Mouse (Mus musculus) central nervous system, embryonic 14 days (tissue): ENCODE data around the gene Mrpl28. TPM values are rescaled to one million over a fixed set of nuclear protein-coding genes. Genes with fewer than 3 reads are reported as not detected.

Experiments
- polyA plus RNA-seq: library from polyadenylated mRNA; depleted of rRNA; stranded (reverse); fragments of >200 nt; gene quantifications from 2 replicates; pipeline ENCODE4 v1.2.3, GENCODE M21; 2012; rRNA removed

The Mrpl28 gene
- polyA plus RNA-seq, result 104 and 109 TPM in 2 replicates

DNA sequence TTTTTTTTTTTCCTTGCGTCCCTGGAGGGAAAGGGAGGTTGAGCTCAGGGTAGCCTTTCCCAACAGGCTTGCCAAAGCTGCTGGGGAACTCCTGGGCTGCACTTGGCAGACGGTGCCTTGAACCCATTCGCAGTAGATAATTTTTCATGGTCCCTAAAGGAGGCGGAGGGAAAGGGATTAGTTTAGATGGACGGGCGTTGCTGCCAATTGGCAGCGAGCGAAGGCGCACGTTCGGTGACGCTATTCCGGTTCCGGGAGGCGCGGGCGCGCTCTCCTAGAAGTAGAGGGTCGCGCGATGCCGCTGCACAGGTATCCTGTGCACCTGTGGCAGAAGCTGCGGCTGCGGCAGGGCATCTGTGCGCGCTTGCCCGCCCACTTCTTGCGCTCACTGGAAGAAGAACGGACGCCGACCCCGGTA, at the start of gene Mrpl28:
Mrpl28 (plus strand) TSS at position 234 of the 418 bp plus-strand sequence.

DNA sequence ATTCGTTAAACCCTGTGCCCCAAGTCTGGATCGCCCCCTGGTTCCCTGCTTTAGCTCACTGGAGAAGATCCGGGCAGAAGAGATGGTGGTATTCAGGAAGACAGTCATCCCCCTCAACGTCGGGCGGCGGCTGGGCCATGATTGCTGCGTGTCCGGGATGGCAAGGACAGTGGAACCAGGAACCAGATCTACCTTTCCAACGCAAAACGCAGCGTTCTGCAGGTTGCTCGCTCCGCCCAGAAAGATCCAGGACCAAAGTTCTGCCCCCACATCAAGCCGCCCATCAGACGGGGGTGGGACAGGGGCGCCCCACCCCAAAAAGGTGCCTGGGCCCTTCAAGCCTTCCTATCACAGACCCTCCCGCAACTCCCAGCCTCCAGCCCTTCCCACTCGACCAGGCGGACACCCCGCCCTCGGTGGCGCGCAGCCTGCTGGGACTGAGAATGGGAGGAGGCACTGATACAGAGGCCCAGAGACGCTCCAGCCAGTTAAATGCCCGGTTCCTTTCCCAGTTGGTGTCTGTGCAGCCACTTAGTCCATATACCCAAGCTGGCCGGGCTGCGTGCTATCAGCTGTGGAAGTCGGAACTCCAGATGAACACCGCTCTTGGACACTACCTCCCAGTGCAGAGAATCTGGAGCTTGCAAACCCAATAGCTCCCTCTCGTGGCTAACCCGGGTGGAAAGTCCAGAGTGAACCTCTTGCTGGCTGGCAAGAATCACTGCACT, 33.2 kb upstream of the Mrpl28 start, which contains the start of gene Decr2:
Decr2 (minus strand) TSS at position 433 of the 728 bp plus-strand sequence.

DNA sequence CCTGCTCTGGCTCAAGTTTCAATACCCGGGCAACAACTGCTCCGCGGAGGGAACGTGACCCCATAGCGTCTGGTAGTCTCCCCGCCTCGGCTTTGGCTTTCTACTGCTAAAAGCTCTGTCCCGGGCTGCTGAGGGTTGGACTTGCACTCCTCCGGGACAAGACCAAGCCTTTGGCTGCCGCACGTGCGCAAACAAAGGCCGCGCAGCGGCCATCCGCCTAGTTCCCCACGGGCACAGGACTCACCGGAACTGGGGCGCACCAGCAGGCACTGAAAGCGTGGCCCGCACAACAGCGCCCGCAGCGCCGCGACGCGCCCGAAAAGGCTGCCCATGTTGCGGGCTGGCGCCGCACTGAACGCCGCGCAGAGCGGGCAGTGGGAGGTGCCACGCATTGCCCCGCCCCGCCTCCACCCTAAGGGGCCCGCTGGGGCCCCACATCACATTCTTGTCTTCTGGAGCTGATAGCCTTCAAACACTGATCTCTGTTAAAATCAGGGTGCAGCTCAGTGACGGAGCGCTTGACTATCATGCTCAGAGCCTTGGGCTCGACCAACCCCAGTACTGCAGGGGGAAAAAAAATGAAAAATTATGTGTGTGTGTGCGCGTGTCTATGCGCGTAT, 28.1 kb upstream of the Mrpl28 start, which contains the start of gene Nme4:
Nme4 (minus strand) TSS at position 482 of the 620 bp plus-strand sequence.

DNA sequence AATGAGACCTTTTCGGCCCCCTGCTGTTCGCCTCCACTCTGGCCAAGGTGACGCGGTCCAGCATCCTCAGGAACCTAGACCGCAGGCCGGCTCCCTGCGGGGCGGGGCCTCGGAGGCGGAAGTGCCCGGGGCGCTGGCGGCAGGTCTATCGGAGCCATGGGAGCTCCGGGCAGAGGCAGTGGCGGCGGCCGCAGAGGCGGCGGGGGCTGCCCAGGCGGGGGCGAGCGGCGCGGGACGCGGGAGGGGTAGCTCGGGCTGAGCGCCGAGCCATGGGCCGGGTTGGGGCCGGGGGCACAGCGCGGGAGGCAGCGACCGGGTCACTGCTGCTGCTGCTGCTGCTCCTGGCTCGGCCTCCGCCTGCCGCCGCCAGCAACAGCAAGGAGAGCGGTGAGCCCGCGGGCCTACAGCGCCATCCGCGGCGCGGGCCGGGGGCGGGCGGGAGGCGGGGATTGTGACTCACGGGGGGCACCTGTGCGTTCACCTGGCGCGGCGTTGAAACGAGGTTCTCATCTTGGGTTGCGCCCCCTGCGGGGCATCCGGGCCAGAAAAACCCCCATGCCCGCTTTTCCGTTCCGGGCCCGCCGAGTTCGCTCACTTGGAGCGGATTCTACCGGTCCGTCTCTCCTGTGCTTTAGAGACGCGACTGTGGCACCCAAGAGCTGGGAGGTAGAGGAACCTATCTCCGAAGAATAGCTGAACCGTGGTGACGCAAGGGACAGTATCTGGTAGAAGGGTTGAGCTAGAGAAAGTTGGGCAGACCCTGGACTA, 9.9 kb upstream of the Mrpl28 start, which contains the start of gene Tmem8:
Tmem8 (plus strand) TSS at position 119 of the 768 bp plus-strand sequence.

DNA sequence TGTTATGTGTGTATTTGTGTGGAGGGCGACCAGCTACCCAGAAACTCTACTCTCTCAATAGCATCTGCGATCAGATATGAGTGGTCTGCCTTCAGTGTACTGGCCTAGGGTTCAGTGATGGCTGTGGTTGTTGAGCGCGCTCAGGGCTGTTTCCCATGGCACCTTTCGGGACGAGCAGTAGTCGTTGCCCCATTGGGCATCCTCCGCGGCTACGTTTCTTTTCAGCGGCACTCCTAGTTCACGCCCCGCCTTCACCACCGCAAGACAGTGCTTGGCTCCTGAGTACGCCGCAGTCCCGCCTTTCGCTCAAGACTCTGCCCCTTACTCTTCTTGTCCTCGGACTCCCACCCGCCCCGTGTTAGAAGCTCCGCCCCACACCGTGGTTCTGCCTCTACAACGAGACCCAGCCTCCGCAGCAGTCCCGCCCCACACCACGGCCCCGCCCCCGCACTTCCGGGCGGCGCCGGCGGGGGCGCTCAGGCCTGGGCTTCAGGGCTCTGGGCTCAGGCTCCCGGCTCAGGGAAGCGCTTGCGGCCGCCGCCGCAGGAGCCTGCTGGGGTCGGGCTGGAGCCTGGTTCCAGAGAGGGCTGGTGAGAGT, 15.0 kb downstream of the Mrpl28 start, which contains the start of gene Axin1:
Axin1 (plus strand) TSS at position 450 of the 598 bp plus-strand sequence.

Other genes starting within 250 kb of the Mrpl28 start
- 71.8 and 76.2 TPM in 2 replicates for gene Mettl26, start 248.4 kb upstream of the Mrpl28 start, polyA plus RNA-seq
- gene Wfikkn1, start 242.6 kb upstream of the Mrpl28 start, polyA plus RNA-seq, result 0.86 and 1.0 TPM in 2 replicates
- 70.6 and 80.8 TPM in 2 replicates for gene Rab40c, start 203.8 kb upstream of the Mrpl28 start, polyA plus RNA-seq
- gene Pigq, start 178.6 kb upstream of the Mrpl28 start, polyA plus RNA-seq, result 95.7 and 101 TPM in 2 replicates
- 0.11 and 0.34 TPM in 2 replicates for gene Nhlrc4, start 178.5 kb upstream of the Mrpl28 start, polyA plus RNA-seq
- 0.41 and 0.68 TPM in 2 replicates for gene A930017K11Rik, start 170.9 kb upstream of the Mrpl28 start, polyA plus RNA-seq
- 43.8 and 45.6 TPM in 2 replicates for gene Capn15, start 137.7 kb upstream of the Mrpl28 start, polyA plus RNA-seq
- 64.6 and 66.8 TPM in 2 replicates for gene Rab11fip3, start 53.9 kb upstream of the Mrpl28 start, polyA plus RNA-seq
- gene Decr2, start 33.2 kb upstream of the Mrpl28 start, polyA plus RNA-seq, result 24.3 and 26.7 TPM in 2 replicates
- 55.0 and 61.3 TPM in 2 replicates for gene Nme4, start 27.9 kb upstream of the Mrpl28 start, polyA plus RNA-seq
- gene Tmem8, start 10.2 kb upstream of the Mrpl28 start, polyA plus RNA-seq, result 10.1 and 10.5 TPM in 2 replicates
- gene Axin1, start 15.2 kb downstream of the Mrpl28 start, polyA plus RNA-seq, result 32.0 and 32.3 TPM in 2 replicates
- 0.05 and 0.09 TPM in 2 replicates for gene Pdia2, start 75.6 kb downstream of the Mrpl28 start, polyA plus RNA-seq
- gene Rgs11, start 79.5 kb downstream of the Mrpl28 start, polyA plus RNA-seq, result 9.7 and 15.0 TPM in 2 replicates
- gene Arhgdig, start 84.3 kb downstream of the Mrpl28 start, polyA plus RNA-seq, result 29.0 and 41.3 TPM in 2 replicates
- gene Fam234a, start 120.7 kb downstream of the Mrpl28 start, polyA plus RNA-seq, result 23.6 and 29.9 TPM in 2 replicates
- 117 and 119 TPM in 2 replicates for gene Luc7l, start 129.4 kb downstream of the Mrpl28 start, polyA plus RNA-seq